Mouse (Mus musculus): Measurements from ENCODE around the gene Carmil1.

GRCm38 (mm10) chr13:24096573-24096972, 184.0 kb downstream of the Carmil1 start:
- TF ChIP-seq CTCF (IDR thresholded peaks at IDR 0.05; ENCODE audit: insufficient read depth, low read depth, low read length): no peak
- TF ChIP-seq POLR2A (IDR thresholded peaks at IDR 0.05; ENCODE audit: insufficient read depth, low read depth, low read length): no peak

All from olfactory bulb, adult 2 months (tissue).